Mouse (Mus musculus) lung, adult 2 months (tissue): ENCODE measurements at regions not wholly inside any gene's neighbourhood (a gene's known extent, or its start where the extent isn't known, plus 50 kb on each side); places are given as distances from the start of the nearest gene placed in this dataset.

Source experiments
- CTCF ChIP-seq: fragments of 200-500 bp; IDR thresholded peaks from 2 replicates; pipeline ENCODE4 v1.5.1; 2011; ENCODE audit warnings: mild to moderate bottlenecking, low read length, control low read depth; ENCODE audit not compliant: insufficient read depth
- POLR2A ChIP-seq: fragments of 200-500 bp; IDR thresholded peaks from 2 replicates; pipeline ENCODE4 v1.6.1; 2011; ENCODE audit warnings: low read depth, mild to moderate bottlenecking, control low read depth, low read length, borderline replicate concordance; ENCODE audit errors: extremely low read depth

DNA sequence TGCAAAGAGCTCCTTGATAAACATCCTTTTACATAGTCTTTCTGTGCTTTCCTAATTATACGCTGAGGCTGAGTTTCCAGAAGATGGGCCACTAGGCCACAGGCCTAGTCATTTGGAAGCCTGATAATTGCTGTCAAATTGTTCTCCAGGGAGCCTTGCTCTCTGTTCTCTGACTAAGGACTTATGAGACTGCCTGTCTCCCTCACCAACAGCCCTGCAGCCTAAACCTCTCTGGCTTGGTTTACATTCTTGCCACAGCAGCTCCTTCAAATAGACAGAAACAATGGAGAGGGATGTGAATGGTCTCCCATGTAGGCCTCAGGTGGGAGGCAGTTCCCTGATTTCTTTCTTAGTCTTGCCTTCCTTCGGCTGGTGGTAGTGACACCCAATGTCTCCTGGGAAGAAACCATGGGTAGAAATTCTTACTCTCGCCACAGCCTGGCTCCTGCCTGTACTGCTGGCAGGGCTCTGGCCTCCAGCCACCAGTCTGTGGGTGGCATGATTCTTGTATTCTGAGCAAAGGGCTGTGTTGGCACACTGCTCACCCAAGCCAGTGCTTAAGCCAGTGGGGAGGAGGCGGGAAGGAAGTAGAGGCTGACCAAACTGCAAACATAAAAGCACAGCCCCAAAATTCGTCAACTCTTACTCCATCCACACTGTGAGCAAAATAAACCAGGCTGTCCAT lies 176.2 kb upstream of the Marcks start:
- no peak for TF ChIP-seq POLR2A
- no peak for TF ChIP-seq CTCF
